Mouse (Mus musculus) heart, embryonic 16.5 days (tissue): ENCODE data around the gene Wdsub1. TPM values are rescaled to one million over a fixed set of nuclear protein-coding genes. Genes with fewer than 3 reads are reported as not detected.

Source experiments
- ATAC-seq: fragments of 200-750 bp; cut with Nextera tagmentation; replicated peaks from 2 replicates; pipeline ENCODE4 v1.8.0; 2017; ENCODE audit warnings: moderate number of reproducible peaks; ENCODE audit not compliant: insufficient read depth, low FRiP score; ENCODE audit errors: extremely low read depth
- H3K27ac ChIP-seq: fragments of 300-500 bp; sonication (generic); 2 replicates; pipeline ENCODE4 v1.5.1; 2014; ENCODE audit warnings: mild to moderate bottlenecking, low read length, control low read depth, moderate library complexity
- H3K27me3 ChIP-seq: fragments of 300-500 bp; sonication (generic); 2 replicates; pipeline ENCODE4 v1.6.1; 2014; ENCODE audit warnings: low read length, mixed read lengths; ENCODE audit not compliant: control insufficient read depth, insufficient read depth
- H3K36me3 ChIP-seq: fragments of 300-500 bp; sonication (generic); 2 replicates; pipeline ENCODE4 v1.6.1; 2014; ENCODE audit not compliant: control insufficient read depth, insufficient read depth
- H3K4me1 ChIP-seq: fragments of 300-500 bp; sonication (generic); 2 replicates; pipeline ENCODE4 v1.6.1; 2014; ENCODE audit warnings: low read length, mixed read lengths; ENCODE audit not compliant: control insufficient read depth, insufficient read depth
- H3K4me2 ChIP-seq: fragments of 300-500 bp; sonication (generic); 2 replicates; pipeline ENCODE4 v1.6.1; 2014; ENCODE audit warnings: low read depth, mild to moderate bottlenecking, control low read depth, low read length
- H3K4me3 ChIP-seq: fragments of 300-500 bp; sonication (generic); 2 replicates; pipeline ENCODE4 v1.5.1; 2014; ENCODE audit warnings: mild to moderate bottlenecking, control low read depth, low read length
- H3K9ac ChIP-seq: fragments of 300-500 bp; sonication (generic); 2 replicates; pipeline ENCODE4 v1.6.1; 2014; ENCODE audit warnings: low read length, control low read depth
- H3K9me3 ChIP-seq: fragments of 300-500 bp; sonication (generic); replicated peaks from 2 replicates; pipeline ENCODE4 v1.6.1; 2016; ENCODE audit warnings: low read length; ENCODE audit not compliant: control insufficient read depth
- WGBS: fragments of 180-500 bp; shearing (Covaris S2); extraction: QIAGEN DNeasy Blood & Tissue Kit; methylation state at CpG from one replicate; pipeline ENCODE4 v1.1.7; 2014; 5-methylcytosine and 5-hydroxymethylcytosine counted together
- polyA plus RNA-seq: library from polyadenylated mRNA; unstranded; fragments of >200 nt; fragmentation: Nextera tagmentation; extraction: Ambion mirVana; gene quantifications from 2 replicates; pipeline ENCODE4 v1.2.1, GENCODE M21; 2015

Wdsub1 gene
- polyA plus RNA-seq, 1 experiment from 2014 or later = 44.6 TPM

- Histone ChIP-seq H3K36me3 (peaks cover 25% of the 10 kb centered on the region), H3K27ac (no peak overlapping the region), H3K4me1 (peaks cover 8% of the 10 kb centered on the region; the same call in 1 of the 2 replicates), H3K27me3 (no peaks in the 10 kb centered on the region), H3K4me2 (no peak overlapping the region), H3K4me3 (no peak overlapping the region), H3K9me3 (no peaks in the 10 kb centered on the region), H3K9ac (no peak overlapping the region)
- 81% methylated on average over 4 of the region's 4 CpGs for WGBS
- ATAC-seq = no peak
Measured at GRCm38 (mm10) chr2:59808608-59809007, 73.8 kb downstream of the Wdsub1 start.

- no peak for ATAC-seq
Measured at GRCm38 (mm10) chr2:59806038-59806437, 76.4 kb downstream of the Wdsub1 start.

GRCm38 (mm10) chr2:59805595-59805994, 76.8 kb downstream of the Wdsub1 start:
- no peaks in the 10 kb centered on the region for H3K9me3 ChIP-seq
- no peak for ATAC-seq
- WGBS = 50% methylated on average over 2 of the region's 2 CpGs
- H3K4me3 ChIP-seq = no peak overlapping the region
- no peak overlapping the region for H3K4me2 ChIP-seq
- H3K27me3 ChIP-seq = no peaks in the 10 kb centered on the region
- H3K4me1 ChIP-seq = peaks cover 4% of the 10 kb centered on the region; the same call in 1 of the 2 replicates
- no peak overlapping the region for H3K27ac ChIP-seq
- peaks cover 31% of the 10 kb centered on the region for H3K36me3 ChIP-seq
- H3K9ac ChIP-seq = no peak overlapping the region

More at GRCm38 (mm10) chr2:59806038-59806437, 76.4 kb downstream of the Wdsub1 start:
- WGBS = 62% methylated on average over 6 of the region's 6 CpGs
- H3K9ac ChIP-seq = no peak overlapping the region
- no peak overlapping the region for H3K27ac ChIP-seq
- no peaks in the 10 kb centered on the region for H3K27me3 ChIP-seq
- peaks cover 7% of the 10 kb centered on the region; the same call in 1 of the 2 replicates for H3K4me1 ChIP-seq
- no peak overlapping the region for H3K4me2 ChIP-seq
- no peak overlapping the region for H3K4me3 ChIP-seq
- peaks cover 26% of the 10 kb centered on the region for H3K36me3 ChIP-seq
- H3K9me3 ChIP-seq = no peaks in the 10 kb centered on the region

GRCm38 (mm10) chr2:59802722-59803387, 79.5 kb downstream of the Wdsub1 start:
- Histone ChIP-seq H3K4me2 (no peak overlapping the region), H3K27ac (no peak overlapping the region), H3K4me3 (no peak overlapping the region), H3K27me3 (no peaks in the 10 kb centered on the region), H3K4me1 (0 out of 2 replicates have a peak, but pooled peaks cover 4% of the 10 kb centered on the region), H3K9ac (no peak overlapping the region), H3K9me3 (no peaks in the 10 kb centered on the region), H3K36me3 (peaks cover 36% of the 10 kb centered on the region)
- WGBS = 66% methylated on average over 8 of the region's 8 CpGs
- ATAC-seq = no peak
